Mouse (Mus musculus) cerebellum, postnatal 36 days (tissue): ENCODE data around the gene Prdx6.
"Not testable (repeated sequence)": the region's sequence is repeated elsewhere in the genome, so short reads cannot be mapped to it uniquely, and the experiment has no call there.

Experiments used
- DNase-seq, 2 experiments: peaks; one replicate each; pipeline ENCODE4 v3.0.0; 2021 to 2022; ENCODE audit warnings: mixed read lengths in 2 of 2

Prdx6 gene

DNA sequence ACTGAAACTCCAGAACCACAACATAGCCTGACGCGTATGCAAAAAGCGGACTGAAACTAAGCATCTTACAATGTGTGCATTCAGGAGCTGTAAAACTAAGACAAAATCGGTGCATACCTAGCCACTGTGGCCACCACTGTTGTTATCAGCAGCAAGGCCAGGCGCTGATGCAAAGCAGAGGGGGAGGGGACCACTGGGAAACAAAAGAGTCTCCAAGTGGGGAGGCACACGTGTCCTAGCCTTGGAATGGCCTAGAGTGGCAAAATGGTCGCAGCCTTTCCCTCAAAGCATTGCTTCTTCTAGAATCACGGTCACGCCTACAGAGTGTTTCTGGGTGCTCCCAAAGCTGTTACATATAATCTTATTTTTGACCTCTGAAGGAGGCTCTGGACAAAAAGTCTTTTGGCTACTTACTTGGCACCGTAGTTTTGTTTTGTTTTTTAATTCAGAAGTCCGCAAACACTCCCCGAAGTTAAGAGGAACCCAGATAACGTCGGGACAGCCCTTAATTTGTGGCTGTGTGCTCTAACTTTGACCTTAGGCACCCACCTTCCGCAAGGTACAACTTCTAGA is 902 bp downstream of the Prdx6 start:
- DNase-seq = peak; percentile 26 to 34

DNA sequence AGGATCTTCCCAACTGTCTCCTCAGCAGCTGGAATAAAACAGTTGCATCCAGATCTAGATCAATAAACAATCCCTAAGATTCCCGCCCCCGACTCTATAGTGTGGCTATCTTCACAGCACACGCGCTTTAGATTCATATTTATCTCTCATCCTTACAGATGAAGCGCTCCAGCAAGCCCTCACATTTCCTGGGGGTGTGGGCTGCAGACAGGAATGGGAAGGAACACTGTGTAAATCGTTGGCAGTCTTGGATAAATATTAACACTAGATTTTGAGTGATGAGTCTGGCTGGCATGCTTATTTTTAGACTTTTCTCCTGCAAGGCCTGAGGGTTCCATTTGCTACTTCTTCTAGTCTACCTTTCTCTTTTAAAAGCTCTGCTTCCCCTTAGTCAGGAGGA is 1.6 kb downstream of the Prdx6 start:
- no peak for DNase-seq

DNA sequence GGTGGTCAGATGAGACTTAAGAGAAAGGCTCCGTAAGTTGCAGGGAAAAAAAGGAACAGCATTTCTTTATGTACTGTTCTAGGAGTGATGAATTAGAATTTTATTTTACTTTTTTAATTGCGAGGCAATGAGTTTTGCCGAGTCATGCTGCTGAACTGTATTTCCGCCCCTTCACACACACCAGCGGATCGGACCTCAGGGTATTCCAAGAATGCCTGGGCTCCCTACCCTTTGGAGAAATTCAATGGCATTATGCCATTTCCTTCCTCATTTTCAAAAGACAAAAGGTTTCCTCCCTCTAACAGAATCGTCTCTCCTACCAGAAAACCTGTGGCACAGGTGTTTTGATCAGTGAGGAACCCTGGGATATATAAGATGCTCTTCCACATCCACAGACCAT is 2.3 kb downstream of the Prdx6 start:
- DNase-seq = no peak

DNA sequence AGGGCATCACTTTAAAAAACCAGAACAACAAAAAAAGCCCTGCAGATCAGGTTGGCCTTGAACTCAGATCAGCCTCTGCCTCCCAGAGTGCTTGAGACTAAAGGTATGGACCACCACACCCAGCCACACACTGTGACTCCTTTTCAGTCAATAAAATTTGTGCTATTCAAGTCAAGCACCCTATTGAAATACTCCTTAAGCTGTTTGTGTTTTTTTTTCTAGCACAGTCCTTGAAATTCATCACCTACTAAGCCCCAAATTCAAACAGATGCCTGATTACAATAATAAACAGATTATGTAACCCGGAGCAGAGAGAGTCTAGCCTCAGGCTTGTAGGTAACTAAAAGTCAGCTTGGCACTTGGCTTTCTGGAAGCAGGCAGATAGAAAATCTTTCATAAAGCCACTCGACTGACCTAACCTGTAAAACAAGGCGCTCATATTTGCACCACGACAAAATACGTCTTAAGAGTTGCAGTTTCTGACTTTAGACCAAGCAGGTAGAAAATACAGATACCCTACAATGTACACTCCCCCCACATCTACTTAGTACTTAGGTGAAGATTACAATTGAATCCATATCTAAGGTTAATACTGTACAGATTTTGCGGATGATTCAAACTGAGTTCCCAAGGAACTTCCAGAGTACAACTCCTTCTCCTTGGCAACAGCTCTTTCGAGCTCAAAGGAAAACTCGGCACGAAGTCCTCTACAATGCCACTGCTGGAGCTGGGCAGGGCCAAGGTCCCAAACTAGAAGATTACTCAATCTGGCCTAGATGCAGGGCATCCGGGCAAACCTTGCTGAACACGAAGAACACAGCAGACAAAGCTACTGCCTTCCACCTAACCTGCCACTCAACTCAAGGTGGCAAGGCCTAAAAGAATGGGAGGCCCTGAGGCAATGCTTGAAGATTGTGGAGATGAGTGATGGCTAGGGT is 3.1 kb downstream of the Prdx6 start:
- no peak for DNase-seq

DNA sequence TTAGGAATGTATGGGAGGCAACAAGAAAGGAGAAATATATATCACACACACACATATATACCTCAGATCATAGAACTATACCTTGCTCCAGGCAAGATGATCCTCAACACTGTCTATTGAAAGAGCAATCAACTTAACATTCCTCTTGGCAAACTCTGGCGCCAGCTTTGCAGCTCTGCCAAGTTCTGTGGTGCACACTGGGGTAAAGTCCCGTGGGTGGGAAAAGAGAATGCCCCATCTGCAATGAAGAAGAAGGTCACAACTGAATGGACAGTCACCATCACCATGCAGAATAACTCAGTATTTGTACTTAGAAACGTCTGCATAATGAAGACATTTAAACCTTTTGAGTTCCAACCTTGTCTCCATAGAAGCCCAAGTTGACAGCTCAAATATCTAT is 3.8 kb downstream of the Prdx6 start:
- DNase-seq = no peak

DNA sequence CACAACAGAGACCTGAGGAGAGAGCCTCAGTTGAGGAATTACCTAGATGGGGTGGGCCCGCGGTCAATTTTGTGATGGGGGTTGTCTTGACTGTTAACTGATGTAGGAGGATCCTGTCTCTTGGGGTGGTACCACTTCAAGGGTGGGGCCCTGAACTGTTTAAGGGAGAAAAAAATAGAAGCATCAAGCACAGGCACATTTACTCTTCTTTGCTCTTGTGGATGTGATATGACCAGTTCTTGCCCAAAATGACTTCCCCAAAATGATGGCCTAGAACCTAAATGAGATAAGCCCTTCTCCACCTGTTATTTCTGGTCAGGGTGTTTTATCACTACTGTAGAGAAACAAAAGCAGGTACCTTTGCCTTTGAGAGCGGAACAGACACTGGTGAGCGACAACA is 13.3 kb downstream of the Prdx6 start:
- no peak for DNase-seq

DNA sequence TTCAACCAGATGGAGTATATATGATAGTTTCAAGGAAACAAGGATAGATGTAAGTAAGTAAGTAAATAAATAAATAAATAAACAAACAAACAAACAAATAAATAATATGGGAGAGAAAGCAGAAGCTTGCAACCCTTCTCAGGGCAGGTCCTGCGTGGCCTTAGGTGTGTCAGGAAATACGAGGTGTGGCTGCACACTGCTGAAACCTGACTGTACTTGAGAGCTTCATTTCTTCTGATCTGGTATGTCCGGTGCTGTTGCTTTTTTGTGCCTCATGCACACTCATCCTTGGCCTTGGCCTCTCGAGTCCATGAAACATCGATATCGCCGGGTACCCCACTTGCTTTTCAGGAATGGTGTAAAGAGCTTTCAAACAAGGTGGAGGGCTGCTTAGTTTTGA is 13.7 kb downstream of the Prdx6 start:
- DNase-seq = no peak

DNA sequence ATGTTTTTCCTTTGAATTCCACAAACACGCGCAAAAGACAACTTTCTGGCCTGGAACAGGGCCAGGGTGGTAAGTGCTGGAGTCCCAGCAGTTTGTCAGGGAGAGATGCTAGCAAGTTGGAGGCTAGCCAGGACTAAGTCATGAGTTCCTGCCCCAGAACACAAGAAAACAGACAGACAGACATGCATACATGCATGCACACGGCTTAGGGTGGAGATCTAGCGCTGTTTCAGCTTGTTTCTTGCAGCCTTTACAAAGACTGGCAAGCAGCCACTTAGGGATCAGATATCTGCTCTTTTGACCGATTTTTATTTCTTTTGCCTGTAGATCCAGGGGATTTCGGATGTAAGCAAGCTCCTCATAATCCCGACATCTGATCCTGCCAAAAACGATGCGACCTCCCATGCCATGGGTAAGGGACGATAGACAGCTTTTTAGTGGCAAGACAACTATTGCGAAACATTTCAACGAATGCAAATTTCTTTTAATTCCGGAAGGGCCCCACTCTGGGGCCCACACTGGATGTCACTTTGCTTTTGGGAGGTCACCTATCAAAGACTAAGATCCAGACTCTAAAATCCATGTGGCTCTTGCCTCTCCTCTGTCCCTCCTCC is 17.7 kb downstream of the Prdx6 start:
- no peak for DNase-seq

DNA sequence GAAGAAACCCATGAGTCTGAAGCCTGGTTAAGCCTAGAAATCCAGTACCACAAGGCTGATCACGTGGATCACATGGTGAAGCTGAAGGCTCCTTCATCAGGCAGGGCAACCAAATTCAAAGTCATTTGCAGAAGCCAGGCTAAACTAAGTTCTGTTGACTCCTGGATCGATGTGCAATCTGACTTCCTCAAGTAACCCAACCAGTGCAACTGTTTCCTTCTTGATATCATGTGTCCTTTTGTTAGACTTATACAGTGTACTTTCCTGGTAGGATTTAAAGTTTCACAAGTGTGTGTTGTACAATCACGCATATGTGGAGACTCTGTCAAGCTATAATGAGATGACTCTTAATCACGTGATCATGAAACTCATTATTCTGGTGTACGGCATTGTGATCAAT is 18.8 kb downstream of the Prdx6 start:
- DNase-seq = no peak

DNA sequence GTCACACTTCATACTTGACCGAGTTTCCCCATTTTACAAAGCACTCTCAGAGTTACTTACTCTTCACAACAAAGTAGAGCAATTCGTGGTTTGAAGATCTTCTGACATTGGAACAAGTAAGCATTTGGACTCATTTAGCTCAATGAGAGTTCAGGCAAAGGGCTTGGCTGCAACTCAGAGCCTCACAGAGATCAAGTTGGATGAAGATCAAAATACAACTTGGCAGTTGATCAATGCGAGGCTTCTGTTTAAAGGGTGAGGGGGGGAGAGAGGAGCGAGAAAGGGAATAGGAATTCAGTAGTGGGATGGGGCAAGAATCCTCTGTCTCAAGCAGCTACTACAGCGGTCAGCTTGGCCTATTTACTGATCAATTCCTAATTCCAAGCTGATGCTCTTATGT is 26.2 kb downstream of the Prdx6 start:
- DNase-seq = no peak

DNA sequence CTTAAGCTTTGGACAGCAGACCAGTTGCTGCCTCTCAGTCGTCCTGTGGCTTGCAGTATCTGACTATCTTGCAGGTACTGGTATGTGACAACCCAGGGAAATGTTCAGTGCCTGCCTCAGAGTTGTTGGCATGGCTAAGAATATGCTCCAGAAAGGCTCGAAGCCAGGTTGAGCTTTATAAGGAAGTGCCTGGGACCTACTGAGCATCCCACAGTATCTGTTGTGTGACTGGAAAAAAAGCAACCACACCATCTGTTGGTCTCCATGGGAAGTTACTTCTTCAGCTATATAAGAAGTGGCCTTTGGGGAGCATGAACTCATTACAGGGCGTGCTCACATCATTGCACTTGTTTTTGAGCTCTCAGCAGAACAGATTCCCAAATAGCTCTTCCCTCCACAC is 31.2 kb downstream of the Prdx6 start:
- peak; percentile 12 to 23 for DNase-seq

DNA sequence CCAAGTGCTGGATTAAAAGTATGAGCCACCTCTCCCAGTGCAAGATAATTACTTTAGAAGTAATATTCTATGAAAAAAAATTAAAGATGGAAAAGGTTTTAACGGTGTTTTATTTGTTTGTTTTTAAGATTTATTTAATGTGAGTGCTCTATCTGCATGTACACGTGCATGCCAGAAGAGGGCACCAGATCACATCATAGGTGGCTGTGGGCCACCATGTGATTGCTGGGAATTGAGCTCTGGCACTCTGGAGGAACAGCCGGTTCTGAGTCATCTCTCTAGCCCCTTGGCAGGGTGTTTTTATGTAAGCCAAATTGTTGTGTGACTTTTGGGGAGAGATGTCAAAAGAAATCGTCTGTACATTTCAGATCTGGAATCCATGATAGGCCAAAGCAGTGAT is 36.6 kb downstream of the Prdx6 start:
- DNase-seq = no peak

DNA sequence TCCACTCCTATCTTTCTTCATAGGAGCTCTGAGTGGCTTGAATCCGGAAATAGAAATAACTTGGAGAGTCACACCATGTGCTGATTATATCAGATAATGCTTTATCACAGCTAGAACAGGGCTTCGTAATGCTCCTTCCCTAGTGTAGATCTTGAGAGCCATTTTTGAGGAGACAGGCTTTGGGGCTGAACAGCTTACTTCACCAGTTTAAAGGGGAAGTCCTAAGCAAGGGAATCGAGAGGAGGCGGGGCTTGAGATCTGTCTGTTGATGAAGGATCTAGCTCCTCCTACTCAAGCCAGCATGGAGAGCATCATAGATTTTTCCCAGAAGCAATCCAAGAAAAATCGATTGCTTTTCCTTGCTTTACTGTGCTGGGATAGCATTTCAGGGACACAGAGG is 51.2 kb downstream of the Prdx6 start:
- DNase-seq = no peak

DNA sequence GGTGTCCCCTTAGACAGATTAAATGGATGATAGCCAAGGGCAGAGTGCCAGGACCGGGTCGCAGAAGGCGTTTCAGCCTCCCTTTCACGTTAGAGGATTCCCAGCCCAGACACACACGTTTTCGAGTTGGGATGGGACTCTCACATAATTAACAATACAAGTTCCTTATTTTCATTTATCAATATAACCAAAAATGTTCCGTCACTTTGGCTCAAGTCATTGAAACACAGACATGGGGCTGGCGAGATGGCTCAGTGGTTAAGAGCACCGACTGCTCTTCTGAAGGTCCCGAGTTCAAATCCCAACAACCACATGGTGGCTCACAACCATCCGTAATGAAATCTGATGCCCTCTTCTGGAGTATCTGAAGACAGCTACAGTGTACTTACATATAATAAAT is 54.7 kb downstream of the Prdx6 start:
- DNase-seq = not testable (repeated sequence)

DNA sequence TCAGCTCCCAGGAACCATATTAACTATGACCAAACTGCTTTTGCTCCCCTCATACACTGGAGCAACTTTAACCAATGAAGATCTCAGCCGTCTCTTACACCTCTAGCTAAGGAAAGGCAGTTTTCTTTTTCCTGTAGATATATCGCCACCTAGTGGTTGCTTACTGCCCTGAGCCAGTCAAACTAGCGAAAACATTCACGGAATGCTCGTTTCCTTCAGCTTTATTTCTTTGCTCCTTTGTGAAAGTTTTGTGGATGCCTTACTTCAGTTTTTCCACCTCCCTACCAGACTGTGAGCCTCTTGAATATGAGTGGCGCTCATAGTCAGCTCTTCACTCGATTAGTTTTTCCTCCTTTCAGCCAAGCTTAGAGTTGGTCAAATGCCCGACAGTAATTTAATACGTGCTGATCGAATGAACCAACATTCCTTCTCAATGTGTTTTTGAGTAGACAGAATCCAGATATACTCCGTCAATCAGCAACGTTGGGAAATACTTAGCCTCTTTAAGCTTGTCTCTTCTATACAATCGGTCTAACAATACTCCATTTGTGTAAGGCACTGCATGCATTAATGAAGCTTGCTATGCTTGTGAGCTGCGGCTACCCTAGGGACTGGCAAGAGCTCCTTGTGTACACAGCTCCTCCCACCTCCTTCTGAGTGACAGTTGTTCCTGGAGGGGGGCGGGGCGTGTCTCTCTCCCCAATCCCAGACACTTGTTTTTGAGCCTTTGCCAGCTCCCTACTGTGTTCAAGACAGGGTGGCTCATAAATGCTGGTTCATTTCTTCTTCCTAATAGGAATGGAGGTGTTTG is 55.3 kb downstream of the Prdx6 start:
- peak; percentile 72 for DNase-seq

DNA sequence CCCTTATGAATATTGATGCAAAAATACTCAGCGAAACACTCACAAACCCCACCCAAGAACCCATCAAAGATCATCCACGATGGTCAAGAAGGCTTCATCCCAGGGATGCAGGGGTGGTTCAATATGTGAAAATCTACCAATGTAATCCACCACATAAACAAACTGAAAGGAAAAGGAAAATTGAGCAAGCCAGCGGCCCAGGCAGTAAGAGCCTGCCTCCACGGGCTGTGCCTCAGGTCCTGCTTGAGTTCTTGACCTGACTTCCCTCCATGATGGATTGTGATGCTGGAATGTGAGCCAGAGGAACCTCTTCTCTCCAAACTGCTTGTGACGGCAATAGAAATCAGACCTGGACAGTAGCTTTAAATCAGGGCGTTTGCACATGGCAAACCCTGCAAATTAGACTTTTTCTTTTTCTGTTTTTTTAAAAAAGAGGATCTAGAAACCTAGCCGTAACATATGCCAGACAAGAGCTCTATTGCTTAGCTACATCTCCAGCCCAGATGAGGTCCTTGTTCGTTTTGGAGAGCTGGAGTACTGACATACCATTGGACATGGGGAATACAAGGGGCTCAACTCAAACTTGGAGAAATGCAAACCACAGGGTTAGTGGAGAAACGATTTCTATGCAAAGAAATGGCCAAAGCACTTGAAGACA is 60.6 kb downstream of the Prdx6 start:
- no peak for DNase-seq
